Mouse (Mus musculus): ENCODE measurements at regions not wholly inside any gene's neighbourhood (a gene's known extent, or its start where the extent isn't known, plus 50 kb on each side); places are given as distances from the start of the nearest gene placed in this dataset.

DNA sequence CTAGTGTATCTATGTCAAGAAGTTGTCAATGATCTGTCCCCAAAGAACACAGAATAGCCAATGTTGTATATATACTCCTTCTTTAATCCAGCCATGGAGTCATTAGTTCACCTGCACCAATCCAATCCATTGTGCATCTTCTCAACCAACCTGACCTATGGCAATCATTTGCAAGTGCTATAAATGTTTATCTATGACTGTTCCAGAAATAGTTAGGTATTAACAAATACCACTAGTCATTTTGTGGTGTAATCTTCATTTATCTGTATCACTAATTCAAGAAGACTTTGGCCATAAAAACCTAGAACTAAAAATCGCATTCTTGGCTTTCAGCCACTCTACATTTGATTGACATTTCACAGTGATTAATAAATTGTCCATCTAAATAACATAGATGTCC, 430.6 kb upstream of the Ubash3b start:
- CTCF ChIA-PET = no interaction called here

GRCm38 (mm10) chr9:41590164-41590563, 428.7 kb upstream of the Ubash3b start:
- CTCF ChIA-PET = no interaction called here

GRCm38 (mm10) chr9:41588466-41589425, 427.2 kb upstream of the Ubash3b start:
- CTCF ChIA-PET = no interaction called here

- CTCF ChIA-PET = no interaction called here
Measured at GRCm38 (mm10) chr9:41587762-41588161, 426.3 kb upstream of the Ubash3b start.

- CTCF ChIA-PET = no interaction called here
Measured at GRCm38 (mm10) chr9:41586966-41587570, 425.6 kb upstream of the Ubash3b start.

DNA sequence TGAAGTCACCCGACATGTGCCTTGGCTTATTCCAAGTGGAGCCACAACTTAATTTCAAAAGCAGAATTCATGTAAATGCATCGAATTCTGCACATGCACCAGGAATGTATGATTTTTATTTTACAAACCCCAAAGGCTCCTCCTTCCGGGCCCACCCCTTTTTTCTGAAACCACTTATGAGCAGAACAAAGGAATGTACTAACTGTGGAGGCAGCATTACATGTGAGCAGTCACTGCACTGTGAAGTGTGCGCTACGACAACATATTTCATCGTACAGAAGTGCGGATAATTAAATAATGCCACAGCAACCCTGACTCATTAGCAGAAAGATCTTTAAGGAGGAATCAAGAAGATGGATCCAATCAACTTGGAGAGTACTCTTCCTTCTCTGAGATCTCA, 424.8 kb upstream of the Ubash3b start:
- CTCF ChIA-PET = no interaction called here

DNA sequence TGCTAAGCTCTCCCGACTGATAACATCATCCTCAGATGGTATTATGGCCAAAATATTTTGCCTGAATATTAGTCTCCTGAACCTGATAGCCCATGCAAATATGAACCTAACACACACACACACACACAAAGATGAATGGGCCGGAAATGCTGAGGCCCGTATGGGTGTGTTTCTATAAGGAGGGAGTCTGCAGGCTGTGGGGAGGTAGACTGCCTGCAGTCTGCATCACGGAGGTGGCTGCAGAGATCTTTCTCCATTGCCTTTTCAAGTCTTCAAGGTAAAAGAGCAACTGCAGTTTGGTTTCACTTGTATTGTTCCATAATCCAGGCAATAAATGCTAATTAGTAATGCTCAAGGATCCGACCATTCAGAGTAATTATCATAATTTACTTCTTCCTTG, 424.3 kb upstream of the Ubash3b start:
- CTCF ChIA-PET = no interaction called here

- CTCF ChIA-PET = no interaction called here
Measured at GRCm38 (mm10) chr9:41585012-41585411, 423.5 kb upstream of the Ubash3b start.

- CTCF ChIA-PET = no interaction called here
Measured at GRCm38 (mm10) chr9:41583711-41584329, 422.3 kb upstream of the Ubash3b start.

- CTCF ChIA-PET = no interaction called here
Measured at GRCm38 (mm10) chr9:41583276-41583675, 421.8 kb upstream of the Ubash3b start.

DNA sequence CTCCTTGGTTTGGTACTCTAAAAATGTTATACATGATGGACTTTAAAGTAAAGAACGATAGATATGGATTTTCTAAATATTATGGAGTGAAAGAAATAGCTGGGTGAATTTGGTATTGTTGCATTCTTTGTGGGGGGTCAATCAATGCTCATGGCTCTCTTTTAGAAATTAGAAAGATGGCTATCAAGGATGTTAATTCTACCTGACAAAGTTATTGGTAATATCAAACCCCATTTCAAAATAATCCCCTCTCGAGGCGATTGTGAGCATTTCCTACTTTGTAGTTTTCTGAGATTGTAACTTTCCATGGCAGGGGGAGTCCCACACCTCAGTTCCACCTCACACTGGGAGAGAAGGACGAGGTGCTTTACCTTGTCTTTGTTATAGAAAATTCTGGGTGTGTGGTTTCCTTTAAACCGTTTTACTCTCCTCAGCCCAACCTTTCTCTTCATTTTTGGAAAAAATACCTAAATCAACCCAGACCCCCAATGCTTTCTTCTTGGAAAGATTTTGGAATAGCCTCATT, 421.3 kb upstream of the Ubash3b start:
- CTCF ChIA-PET = no interaction called here

GRCm38 (mm10) chr9:41582171-41582570, 420.7 kb upstream of the Ubash3b start:
- CTCF ChIA-PET = no interaction called here

- CTCF ChIA-PET = no interaction called here
Measured at GRCm38 (mm10) chr9:41581741-41582140, 420.2 kb upstream of the Ubash3b start.

DNA sequence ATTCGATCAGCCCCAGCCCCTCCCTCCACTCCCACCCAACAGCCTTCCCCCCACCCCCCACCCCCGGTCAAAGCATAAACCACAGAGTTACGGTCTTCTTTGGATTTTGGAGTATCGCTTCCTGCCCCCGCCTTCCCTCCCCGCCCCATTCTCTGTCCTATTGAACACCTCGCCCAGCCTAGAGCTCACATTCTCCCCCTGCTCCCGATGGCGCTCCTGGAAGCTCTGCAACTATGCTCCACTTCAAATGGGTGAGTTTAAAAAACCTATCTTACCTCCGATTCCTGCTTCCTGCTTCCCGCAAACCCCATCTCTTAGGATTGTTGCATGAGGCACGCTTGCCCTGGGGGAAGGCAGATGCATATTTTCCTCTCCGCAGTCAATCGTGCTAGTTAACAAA, 419.7 kb upstream of the Ubash3b start:
- CTCF ChIA-PET = no interaction called here

- CTCF ChIA-PET = interaction anchor here (0.7 kb wide), 1 partner anchor 37 kb away, joined by 10 read pairs; no protein-coding TSS in a partner anchor
Measured at GRCm38 (mm10) chr9:41580611-41581041, 419.1 kb upstream of the Ubash3b start.

GRCm38 (mm10) chr9:41580067-41580466, 418.6 kb upstream of the Ubash3b start:
- CTCF ChIA-PET = interaction anchor here (0.7 kb wide), 1 partner anchor 38 kb away, joined by 10 read pairs; no protein-coding TSS in a partner anchor

GRCm38 (mm10) chr9:41579107-41580014, 417.9 kb upstream of the Ubash3b start:
- CTCF ChIA-PET = no interaction called here

- CTCF ChIA-PET = interaction anchor here (0.6 kb wide), 1 partner anchor 354 kb away, joined by 4 read pairs; no protein-coding TSS in a partner anchor
Measured at GRCm38 (mm10) chr9:41578221-41579106, 417.0 kb upstream of the Ubash3b start.

DNA sequence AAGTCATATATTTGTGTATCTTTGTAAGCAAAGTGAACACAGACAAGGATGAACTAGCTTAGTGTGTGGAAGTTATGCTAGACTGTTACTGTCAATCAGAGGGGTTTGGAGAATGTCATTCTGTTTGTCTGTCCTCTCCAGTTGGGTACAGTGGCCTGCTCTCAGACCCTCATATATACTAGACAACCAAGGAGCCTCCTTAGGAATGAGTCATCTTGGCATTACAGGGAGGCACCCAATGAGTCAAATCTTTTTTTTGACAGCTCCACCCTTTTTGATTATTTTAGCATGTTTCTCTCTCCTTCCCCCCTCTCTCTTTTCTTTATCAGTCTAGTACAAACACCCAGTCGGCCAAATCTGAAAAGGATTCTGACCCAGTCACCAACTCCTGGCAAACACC, 416.3 kb upstream of the Ubash3b start:
- CTCF ChIA-PET = interaction anchor here (0.6 kb wide), 1 partner anchor 354 kb away, joined by 4 read pairs; no protein-coding TSS in a partner anchor

GRCm38 (mm10) chr9:41575826-41576225, 414.3 kb upstream of the Ubash3b start:
- CTCF ChIA-PET = no interaction called here

All from spleen, embryonic (tissue).